Mouse (Mus musculus) liver, embryonic 13.5 days (tissue): ENCODE measurements around the gene Tmem115. TPM values are rescaled to one million over a fixed set of nuclear protein-coding genes. Genes with fewer than 3 reads are reported as not detected.

Source experiments
- ATAC-seq: fragments of 200-750 bp; cut with Nextera tagmentation; 2 replicates; pipeline ENCODE4 v1.8.0; 2017; ENCODE audit warnings: low read depth, mild to moderate bottlenecking, moderate number of reproducible peaks, moderate library complexity
- DNase-seq: peaks from one replicate; pipeline ENCODE4 v3.0.0; 2022
- H3K27ac ChIP-seq: fragments of 300-500 bp; sonication (generic); 2 replicates; pipeline ENCODE4 v1.5.1; 2015; ENCODE audit warnings: moderate library complexity, mild to moderate bottlenecking, inconsistent platforms
- H3K27me3 ChIP-seq: fragments of 300-500 bp; sonication (generic); 2 replicates; pipeline ENCODE4 v1.6.1; 2015; ENCODE audit warnings: mild to moderate bottlenecking, inconsistent platforms
- H3K36me3 ChIP-seq: fragments of 300-500 bp; sonication (generic); 2 replicates; pipeline ENCODE4 v1.6.1; 2015; ENCODE audit warnings: mild to moderate bottlenecking, inconsistent platforms
- H3K4me1 ChIP-seq: fragments of 300-500 bp; sonication (generic); replicated peaks from 2 replicates; pipeline ENCODE4 v1.6.1; 2015; ENCODE audit warnings: inconsistent platforms
- H3K4me2 ChIP-seq: fragments of 300-500 bp; sonication (generic); 2 replicates; pipeline ENCODE4 v1.6.1; 2015; ENCODE audit warnings: inconsistent platforms, mild to moderate bottlenecking, moderate library complexity
- H3K4me3 ChIP-seq: fragments of 300-500 bp; sonication (generic); replicated peaks from 2 replicates; pipeline ENCODE4 v1.5.1; 2015; ENCODE audit warnings: mild to moderate bottlenecking, inconsistent platforms
- H3K9ac ChIP-seq: fragments of 300-500 bp; sonication (generic); 2 replicates; pipeline ENCODE4 v1.6.1; 2015; ENCODE audit warnings: mild to moderate bottlenecking, inconsistent platforms
- H3K9me3 ChIP-seq: fragments of 300-500 bp; sonication (generic); replicated peaks from 2 replicates; pipeline ENCODE4 v1.6.1; 2016; ENCODE audit warnings: inconsistent platforms
- WGBS: fragments of 180-500 bp; shearing (Covaris S2); methylation state at CpG from one replicate; pipeline ENCODE4 v1.1.7; 2015; ENCODE audit not compliant: insufficient replicate concordance; 5-methylcytosine and 5-hydroxymethylcytosine counted together
- polyA plus RNA-seq: library from polyadenylated mRNA; unstranded; fragments of >200 nt; fragmentation: Nextera tagmentation; extraction: Ambion mirVana; gene quantifications from 2 replicates; pipeline ENCODE4 v1.2.1, GENCODE M21; 2015

Gene Tmem115
- polyA plus RNA-seq, 1 experiment from 2014 or later: 16.5 TPM

- peak overlapping the region; percentile 78; the same call in 1 of the 2 replicates for H3K4me2 ChIP-seq
Observed at GRCm38 (mm10) chr9:107575579-107576356, 42.0 kb downstream of the Tmem115 start.

GRCm38 (mm10) chr9:107576357-107577107, 42.8 kb downstream of the Tmem115 start, which contains the start of gene Hyal1:
Gene Hyal1 (plus strand): TSS chr9:107576927.
- H3K27me3 ChIP-seq: no peaks in the 10 kb centered on the region
- H3K9ac ChIP-seq: peak within 1 kb of the TSS; percentile 73
- H3K4me2 ChIP-seq: peak within 1 kb of the TSS; percentile 78
- ATAC-seq (peak; percentile 77), DNase-seq (peak; percentile 78)
- peaks cover 79% of the 10 kb centered on the region for H3K4me1 ChIP-seq
- peaks cover 27% of the 10 kb centered on the region for H3K36me3 ChIP-seq
- peak within 1 kb of the TSS; percentile 55 for H3K4me3 ChIP-seq
- H3K9me3 ChIP-seq: no peaks in the 10 kb centered on the region
- WGBS: 27% methylated on average over 16 of the region's 16 CpGs
- peak within 1 kb of the TSS; percentile 82 for H3K27ac ChIP-seq

More at GRCm38 (mm10) chr9:107575579-107576356, 42.0 kb downstream of the Tmem115 start:
- WGBS: 74% methylated on average over 14 of the region's 14 CpGs
- Histone ChIP-seq H3K9ac (no peak overlapping the region), H3K4me3 (no peak overlapping the region), H3K27me3 (no peaks in the 10 kb centered on the region), H3K9me3 (no peaks in the 10 kb centered on the region), H3K4me1 (peaks cover 81% of the 10 kb centered on the region), H3K27ac (peak overlapping the region; percentile 82), H3K36me3 (peaks cover 32% of the 10 kb centered on the region)
- DNase-seq: no peak
- ATAC-seq: no peak

GRCm38 (mm10) chr9:107577871-107578270, 44.1 kb downstream of the Tmem115 start:
- no peak for DNase-seq
- H3K36me3 ChIP-seq: peaks cover 16% of the 10 kb centered on the region
- H3K9me3 ChIP-seq: no peaks in the 10 kb centered on the region
- H3K27ac ChIP-seq: 0 out of 2 replicates have a peak overlapping the region, but pooled peaks have one; percentile 5
- H3K4me3 ChIP-seq: no peak overlapping the region
- peak overlapping the region; percentile 3; the same call in 1 of the 2 replicates for H3K9ac ChIP-seq
- no peaks in the 10 kb centered on the region for H3K27me3 ChIP-seq
- H3K4me1 ChIP-seq: peaks cover 79% of the 10 kb centered on the region
- ATAC-seq: no peak
- peak overlapping the region; percentile 78; the same call in 1 of the 2 replicates for H3K4me2 ChIP-seq
- 86% methylated on average over 10 of the region's 10 CpGs for WGBS

- Histone ChIP-seq H3K36me3 (peaks cover 17% of the 10 kb centered on the region), H3K9me3 (no peaks in the 10 kb centered on the region), H3K27ac (peak within 1 kb of the TSS; percentile 98), H3K27me3 (no peaks in the 10 kb centered on the region), H3K4me1 (peaks cover 78% of the 10 kb centered on the region), H3K4me2 (peak within 1 kb of the TSS; percentile 93; the same call in 1 of the 2 replicates), H3K9ac (peak within 1 kb of the TSS; percentile 89), H3K4me3 (no peak within 1 kb of the TSS)
- WGBS: 80% methylated on average over 3 of the region's 3 CpGs
- ATAC-seq (no peak), DNase-seq (no peak)
Observed at GRCm38 (mm10) chr9:107578587-107578986, 44.8 kb downstream of the Tmem115 start, which contains the start of gene Naa80. Gene Naa80 (plus strand): TSS chr9:107578887.

GRCm38 (mm10) chr9:107579023-107579900, 45.5 kb downstream of the Tmem115 start:
- H3K4me2 ChIP-seq: peak overlapping the region; percentile 93; the same call in 1 of the 2 replicates

GRCm38 (mm10) chr9:107580501-107581317, 47.0 kb downstream of the Tmem115 start, which contains the start of gene Hyal3:
Gene Hyal3 (plus strand): TSS chr9:107580818.
- H3K4me2 ChIP-seq: peak within 1 kb of the TSS; percentile 93
- no peaks in the 10 kb centered on the region for H3K27me3 ChIP-seq
- peaks cover 29% of the 10 kb centered on the region for H3K36me3 ChIP-seq
- peak; percentile 80 for ATAC-seq
- H3K9me3 ChIP-seq: no peaks in the 10 kb centered on the region
- peak; percentile 85 for DNase-seq
- peaks cover 84% of the 10 kb centered on the region for H3K4me1 ChIP-seq
- under 1% methylated on average over 32 of the region's 32 CpGs for WGBS
- H3K27ac ChIP-seq: peak within 1 kb of the TSS; percentile 98
- H3K4me3 ChIP-seq: peak within 1 kb of the TSS; percentile 75
- H3K9ac ChIP-seq: peak within 1 kb of the TSS; percentile 89

More at GRCm38 (mm10) chr9:107579023-107579900, 45.5 kb downstream of the Tmem115 start:
- peak overlapping the region; percentile 98 for H3K27ac ChIP-seq
- H3K4me1 ChIP-seq: peaks cover 82% of the 10 kb centered on the region
- no peaks in the 10 kb centered on the region for H3K9me3 ChIP-seq
- peaks cover 21% of the 10 kb centered on the region for H3K36me3 ChIP-seq
- H3K4me3 ChIP-seq: no peak overlapping the region
- H3K9ac ChIP-seq: peak overlapping the region; percentile 89; the same call in 1 of the 2 replicates
- 88% methylated on average over 14 of the region's 14 CpGs for WGBS
- no peaks in the 10 kb centered on the region for H3K27me3 ChIP-seq
- ATAC-seq (no peak), DNase-seq (no peak)

- H3K9ac ChIP-seq: peak overlapping the region; percentile 89
- 29% methylated on average over 4 of the region's 4 CpGs for WGBS
- H3K4me1 ChIP-seq: peaks cover 84% of the 10 kb centered on the region
- H3K27ac ChIP-seq: peak overlapping the region; percentile 98
- H3K4me3 ChIP-seq: peak overlapping the region; percentile 75
- ATAC-seq (no peak), DNase-seq (no peak)
- H3K9me3 ChIP-seq: no peaks in the 10 kb centered on the region
- peaks cover 29% of the 10 kb centered on the region for H3K36me3 ChIP-seq
- H3K4me2 ChIP-seq: peak overlapping the region; percentile 93
- H3K27me3 ChIP-seq: no peaks in the 10 kb centered on the region
Observed at GRCm38 (mm10) chr9:107581584-107581983, 47.8 kb downstream of the Tmem115 start.

GRCm38 (mm10) chr9:107582509-107583062, 48.8 kb downstream of the Tmem115 start:
- 82% methylated on average over 7 of the region's 7 CpGs for WGBS

GRCm38 (mm10) chr9:107583174-107583573, 49.4 kb downstream of the Tmem115 start:
- H3K9me3 ChIP-seq: no peaks in the 10 kb centered on the region
- H3K4me3 ChIP-seq: no peak overlapping the region
- peak overlapping the region; percentile 62; the same call in 1 of the 2 replicates for H3K27ac ChIP-seq
- H3K27me3 ChIP-seq: no peaks in the 10 kb centered on the region
- peak overlapping the region; percentile 89; the same call in 1 of the 2 replicates for H3K9ac ChIP-seq
- ATAC-seq: no peak
- H3K4me1 ChIP-seq: peaks cover 71% of the 10 kb centered on the region
- 91% methylated on average over 14 of the region's 14 CpGs for WGBS
- no peak overlapping the region for H3K4me2 ChIP-seq
- DNase-seq: no peak
- H3K36me3 ChIP-seq: peaks cover 29% of the 10 kb centered on the region

More at GRCm38 (mm10) chr9:107582509-107583062, 48.8 kb downstream of the Tmem115 start:
- Histone ChIP-seq H3K9me3 (no peaks in the 10 kb centered on the region), H3K36me3 (peaks cover 29% of the 10 kb centered on the region), H3K9ac (peak overlapping the region; percentile 89), H3K27ac (peak overlapping the region; percentile 98), H3K4me3 (peak overlapping the region; percentile 75; the same call in 1 of the 2 replicates), H3K4me2 (peak overlapping the region; percentile 93), H3K4me1 (peaks cover 77% of the 10 kb centered on the region), H3K27me3 (no peaks in the 10 kb centered on the region)
- DNase-seq (no peak), ATAC-seq (no peak)
